Mouse (Mus musculus) stomach, embryonic 15.5 days (tissue): ENCODE measurements around the gene Cenpi. TPM values are rescaled to one million over a fixed set of nuclear protein-coding genes. Genes with fewer than 3 reads are reported as not detected.

Experiments used
- ATAC-seq: fragments of 200-750 bp; cut with Nextera tagmentation; 2 replicates; pipeline ENCODE4 v1.8.0; 2017; ENCODE audit warnings: low read depth, moderate number of reproducible peaks, moderate TSS enrichment; ENCODE audit not compliant: insufficient read depth, low FRiP score
- H3K27ac ChIP-seq: fragments of 300-500 bp; sonication (generic); 2 replicates; pipeline ENCODE4 v1.5.1; 2015; ENCODE audit warnings: mild to moderate bottlenecking, inconsistent platforms
- H3K27me3 ChIP-seq: fragments of 300-500 bp; sonication (generic); replicated peaks from 2 replicates; pipeline ENCODE4 v1.6.1; 2015; ENCODE audit warnings: inconsistent platforms
- H3K36me3 ChIP-seq: fragments of 300-500 bp; sonication (generic); 2 replicates; pipeline ENCODE4 v1.6.1; 2015; ENCODE audit warnings: inconsistent platforms
- H3K4me1 ChIP-seq: fragments of 300-500 bp; sonication (generic); 2 replicates; pipeline ENCODE4 v1.6.1; 2015; ENCODE audit warnings: inconsistent platforms
- H3K4me2 ChIP-seq: fragments of 300-500 bp; sonication (generic); 2 replicates; pipeline ENCODE4 v1.6.1; 2015; ENCODE audit warnings: mild to moderate bottlenecking, inconsistent platforms
- H3K4me3 ChIP-seq: fragments of 300-500 bp; sonication (generic); replicated peaks from 2 replicates; pipeline ENCODE4 v1.5.1; 2015; ENCODE audit warnings: inconsistent platforms
- H3K9ac ChIP-seq: fragments of 300-500 bp; sonication (generic); 2 replicates; pipeline ENCODE4 v1.6.1; 2015; ENCODE audit warnings: inconsistent platforms
- H3K9me3 ChIP-seq: fragments of 300-500 bp; sonication (generic); 2 replicates; pipeline ENCODE4 v1.6.1; 2016; ENCODE audit warnings: inconsistent platforms
- WGBS: fragments of 180-500 bp; shearing (Covaris S2); methylation state at CpG from one replicate; pipeline ENCODE4 v1.1.7; 2015; 5-methylcytosine and 5-hydroxymethylcytosine counted together
- polyA plus RNA-seq: library from polyadenylated mRNA; unstranded; fragments of >200 nt; fragmentation: Nextera tagmentation; extraction: Ambion mirVana; gene quantifications from 2 replicates; pipeline ENCODE4 v1.2.1, GENCODE M21; 2015

The Cenpi gene
- polyA plus RNA-seq, result 23.9 and 27.1 TPM in 2 replicates

DNA sequence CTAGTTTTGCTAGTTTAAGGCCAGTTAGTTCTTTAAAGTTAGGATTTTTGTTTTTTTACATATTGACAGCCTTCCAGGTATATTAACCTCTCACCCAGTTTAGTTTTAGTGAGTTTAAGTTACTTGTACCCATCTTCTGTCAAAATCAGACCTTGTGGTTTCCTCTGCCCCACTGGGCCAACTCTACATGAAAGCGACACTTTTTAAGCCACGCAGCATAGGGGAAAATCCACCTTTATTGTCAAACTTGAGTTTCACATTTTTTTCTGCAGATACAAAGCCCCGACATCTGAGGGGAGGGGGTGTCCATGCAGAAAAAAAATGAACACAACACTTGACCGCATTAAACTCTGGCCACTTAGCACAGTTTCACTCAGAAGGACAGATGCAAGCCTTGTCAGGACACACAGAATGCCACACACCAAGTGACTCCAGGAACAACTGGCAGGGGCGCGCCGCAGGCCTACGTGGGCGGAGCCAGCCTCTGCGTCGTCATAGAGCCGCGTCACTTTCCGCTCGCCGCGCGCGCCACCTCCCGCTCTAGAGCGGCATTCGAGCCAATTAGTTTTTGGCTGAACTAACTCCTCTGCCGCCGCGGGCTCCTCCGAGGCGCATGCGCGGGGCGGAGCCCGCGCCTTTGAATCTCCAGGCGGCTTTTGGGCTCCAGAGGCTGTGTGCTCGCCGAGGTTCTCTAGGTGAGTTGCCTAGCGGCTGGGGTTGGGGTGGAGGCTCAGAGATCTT, at the start of gene Cenpi:
Gene Cenpi (plus strand): TSS at position 551 of the 741 bp plus-strand sequence.
- H3K4me3 ChIP-seq, result peak within 1 kb of the TSS; percentile 48
- H3K9me3 ChIP-seq, result no peaks in the 10 kb centered on the region
- no peaks in the 10 kb centered on the region for H3K27me3 ChIP-seq
- H3K4me2 ChIP-seq, result peak within 1 kb of the TSS; percentile 48
- peak within 1 kb of the TSS; percentile 12; the same call in 1 of the 2 replicates for H3K9ac ChIP-seq
- ATAC-seq, result peak; percentile 96
- H3K4me1 ChIP-seq, result no peaks in the 10 kb centered on the region
- no peaks in the 10 kb centered on the region for H3K36me3 ChIP-seq
- no peak within 1 kb of the TSS for H3K27ac ChIP-seq
- 19% methylated on average over 34 of the region's 36 CpGs for whole genome bisulfite sequencing

DNA sequence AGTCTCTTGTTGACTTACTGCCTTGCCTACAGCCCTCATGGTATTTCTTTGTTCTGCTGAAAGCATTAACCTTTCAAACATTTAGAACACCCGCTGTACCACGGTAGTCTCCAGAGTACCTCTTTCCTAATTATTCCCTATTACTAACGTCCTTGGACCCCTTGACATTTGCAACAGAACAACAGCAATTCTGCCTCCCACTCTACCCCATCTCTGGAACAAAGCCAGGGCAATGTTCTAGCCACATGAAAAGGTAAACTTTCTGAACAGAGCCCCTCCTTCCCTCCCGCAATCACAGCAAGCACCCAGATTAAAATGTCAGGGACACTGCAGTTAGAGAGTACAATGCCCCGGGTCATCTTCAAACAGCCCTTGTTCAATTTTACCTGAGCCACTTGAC, 46.7 kb upstream of the Cenpi start:
- ATAC-seq, result no peak
- Histone ChIP-seq H3K27ac (no peak overlapping the region), H3K4me3 (no peak overlapping the region), H3K36me3 (no peaks in the 10 kb centered on the region), H3K4me2 (no peak overlapping the region), H3K4me1 (no peaks in the 10 kb centered on the region), H3K27me3 (no peaks in the 10 kb centered on the region), H3K9ac (no peak overlapping the region), H3K9me3 (no peaks in the 10 kb centered on the region)
- WGBS, result 59% methylated on average over 5 of the region's 5 CpGs

GRCm38 (mm10) chrX:134262129-134262528, 45.8 kb upstream of the Cenpi start:
- Histone ChIP-seq H3K4me3 (no peak overlapping the region), H3K27ac (no peak overlapping the region), H3K4me1 (no peaks in the 10 kb centered on the region), H3K36me3 (no peaks in the 10 kb centered on the region), H3K27me3 (no peaks in the 10 kb centered on the region), H3K9me3 (no peaks in the 10 kb centered on the region), H3K9ac (no peak overlapping the region), H3K4me2 (no peak overlapping the region)
- WGBS, result 80% methylated on average over 11 of the region's 11 CpGs
- ATAC-seq, result no peak

DNA sequence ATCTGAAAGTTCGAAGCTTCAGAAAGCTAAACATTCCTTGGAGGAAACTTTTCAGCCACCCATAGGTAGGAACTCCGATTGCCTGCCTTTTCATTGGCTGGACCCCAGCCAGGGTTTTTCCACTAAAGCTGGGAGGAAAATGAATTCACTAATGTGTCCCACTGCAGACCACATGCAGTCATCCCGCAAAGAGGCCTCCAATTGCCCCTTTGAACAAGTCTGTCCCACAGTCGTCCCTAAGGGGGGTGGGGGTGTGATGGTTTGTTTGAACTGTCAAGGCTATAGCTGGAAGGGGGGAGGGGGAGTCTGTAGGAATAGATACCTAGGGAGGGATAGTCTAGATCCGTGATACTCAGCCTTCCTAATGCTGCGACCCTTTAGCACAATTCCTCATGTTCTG, 32.2 kb upstream of the Cenpi start:
- H3K27me3 ChIP-seq, result no peaks in the 10 kb centered on the region
- no peaks in the 10 kb centered on the region for H3K36me3 ChIP-seq
- H3K9ac ChIP-seq, result no peak overlapping the region
- H3K9me3 ChIP-seq, result no peaks in the 10 kb centered on the region
- H3K4me2 ChIP-seq, result peak overlapping the region; percentile 45
- no peak for ATAC-seq
- 25% methylated on average over 6 of the region's 6 CpGs for WGBS
- H3K4me3 ChIP-seq, result peak overlapping the region; percentile 43; the same call in 1 of the 2 replicates
- peak overlapping the region; percentile 81; the same call in 1 of the 2 replicates for H3K27ac ChIP-seq
- no peaks in the 10 kb centered on the region for H3K4me1 ChIP-seq

- H3K9me3 ChIP-seq, result no peaks in the 10 kb centered on the region
Measured at GRCm38 (mm10) chrX:134276275-134277160, 31.4 kb upstream of the Cenpi start, which contains the start of gene Trmt2b. Trmt2b (minus strand) TSS chrX:134276984.

GRCm38 (mm10) chrX:134280531-134280930, 27.4 kb upstream of the Cenpi start:
- H3K4me2 ChIP-seq, result no peak overlapping the region
- no peaks in the 10 kb centered on the region for H3K9me3 ChIP-seq
- WGBS, result 70% methylated on average over 3 of the region's 3 CpGs
- H3K9ac ChIP-seq, result no peak overlapping the region
- no peaks in the 10 kb centered on the region for H3K4me1 ChIP-seq
- no peak for ATAC-seq
- no peaks in the 10 kb centered on the region for H3K27me3 ChIP-seq
- H3K4me3 ChIP-seq, result no peak overlapping the region
- H3K36me3 ChIP-seq, result no peaks in the 10 kb centered on the region
- no peak overlapping the region for H3K27ac ChIP-seq

More at GRCm38 (mm10) chrX:134276275-134277160, 31.4 kb upstream of the Cenpi start, which contains the start of gene Trmt2b:
- no peaks in the 10 kb centered on the region for H3K4me1 ChIP-seq
- peak; percentile 96 for ATAC-seq
- no peaks in the 10 kb centered on the region for H3K27me3 ChIP-seq
- peak within 1 kb of the TSS; percentile 45 for H3K4me2 ChIP-seq
- H3K27ac ChIP-seq, result peak within 1 kb of the TSS; percentile 81
- H3K9ac ChIP-seq, result no peak within 1 kb of the TSS
- WGBS, result 18% methylated on average over 23 of the region's 26 CpGs
- peak within 1 kb of the TSS; percentile 43 for H3K4me3 ChIP-seq
- H3K36me3 ChIP-seq, result no peaks in the 10 kb centered on the region

DNA sequence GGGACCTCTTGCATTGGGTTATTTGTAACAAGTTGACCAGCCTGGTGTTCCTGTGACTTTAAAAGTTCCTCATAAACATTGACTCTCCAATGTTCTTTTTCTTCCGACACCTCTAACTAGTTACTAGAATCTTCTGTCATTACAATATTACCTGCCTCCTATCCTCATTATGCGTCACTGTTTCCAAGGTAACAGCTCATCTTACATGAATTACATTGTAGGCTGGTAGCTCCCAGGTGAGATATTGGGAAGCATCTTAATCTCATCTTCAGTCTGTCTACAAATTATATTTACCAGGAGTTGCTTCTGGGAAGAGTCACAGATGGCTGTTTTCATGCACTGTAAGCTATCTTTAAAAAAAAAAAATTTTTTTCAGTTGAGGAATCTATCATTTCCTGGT, 22.8 kb upstream of the Cenpi start:
- H3K27me3 ChIP-seq, result no peaks in the 10 kb centered on the region
- no peaks in the 10 kb centered on the region for H3K9me3 ChIP-seq
- H3K4me3 ChIP-seq, result no peak overlapping the region
- no peak overlapping the region for H3K4me2 ChIP-seq
- no peak for ATAC-seq
- no peaks in the 10 kb centered on the region for H3K36me3 ChIP-seq
- H3K27ac ChIP-seq, result no peak overlapping the region
- H3K9ac ChIP-seq, result no peak overlapping the region
- WGBS, result 92% methylated on average over 2 of the region's 2 CpGs
- no peaks in the 10 kb centered on the region for H3K4me1 ChIP-seq

DNA sequence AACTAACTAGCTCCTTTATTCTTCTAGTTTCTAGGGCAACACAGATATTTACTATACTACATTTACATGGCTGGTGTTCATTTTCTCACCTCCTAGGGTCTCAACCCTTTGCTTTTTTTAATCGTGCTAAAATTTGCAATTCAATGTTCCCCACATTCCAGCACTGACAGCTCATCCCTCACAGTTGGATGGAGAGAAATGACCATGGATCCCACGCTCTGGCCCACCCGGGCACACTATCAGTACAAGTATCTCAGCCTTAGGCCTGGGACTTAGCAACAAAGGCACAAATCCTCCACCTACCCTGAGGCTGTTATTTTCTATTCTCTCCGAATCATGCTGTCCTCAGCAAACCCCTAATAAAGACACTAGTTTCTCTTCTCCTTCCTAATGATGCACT, 22.1 kb upstream of the Cenpi start:
- Histone ChIP-seq H3K9ac (no peak overlapping the region), H3K36me3 (no peaks in the 10 kb centered on the region), H3K4me3 (no peak overlapping the region), H3K27ac (no peak overlapping the region), H3K27me3 (no peaks in the 10 kb centered on the region), H3K4me1 (no peaks in the 10 kb centered on the region), H3K4me2 (no peak overlapping the region), H3K9me3 (no peaks in the 10 kb centered on the region)
- ATAC-seq, result no peak
- WGBS, result 57% methylated on average over 4 of the region's 4 CpGs

DNA sequence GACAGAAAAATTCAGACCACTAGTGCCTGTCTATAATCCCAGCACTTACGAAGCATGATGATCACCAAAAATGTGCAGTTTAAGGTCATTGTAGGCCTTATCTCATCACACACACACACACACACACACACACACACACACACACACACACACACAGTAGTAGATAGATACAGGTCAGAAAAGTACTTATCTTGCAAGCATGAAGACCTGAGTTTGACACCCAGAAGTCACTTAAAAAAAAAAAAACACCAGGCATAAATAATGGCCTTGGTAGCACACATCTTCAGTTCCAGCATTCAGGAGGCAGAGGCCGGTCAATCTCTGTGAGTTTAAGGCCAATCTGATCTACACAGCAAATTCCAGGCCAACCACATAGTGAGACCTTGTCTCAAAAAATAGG, 20.6 kb upstream of the Cenpi start:
- Histone ChIP-seq H3K4me3 (no peak overlapping the region), H3K27ac (no peak overlapping the region), H3K9ac (no peak overlapping the region), H3K9me3 (no peaks in the 10 kb centered on the region), H3K4me1 (no peaks in the 10 kb centered on the region), H3K27me3 (no peaks in the 10 kb centered on the region), H3K4me2 (no peak overlapping the region), H3K36me3 (no peaks in the 10 kb centered on the region)
- no peak for ATAC-seq
- 83% methylated on average over 2 of the region's 2 CpGs for WGBS

- Histone ChIP-seq H3K4me1 (no peaks in the 10 kb centered on the region), H3K27me3 (no peaks in the 10 kb centered on the region; the same call in 1 of the 2 replicates), H3K9me3 (no peaks in the 10 kb centered on the region), H3K36me3 (no peaks in the 10 kb centered on the region), H3K4me3 (peak overlapping the region; percentile 40), H3K27ac (no peak overlapping the region), H3K4me2 (peak overlapping the region; percentile 63), H3K9ac (no peak overlapping the region)
- 35% methylated on average over 9 of the region's 9 CpGs for WGBS
- ATAC-seq, result no peak
Measured at GRCm38 (mm10) chrX:134296301-134296700, 11.6 kb upstream of the Cenpi start.

DNA sequence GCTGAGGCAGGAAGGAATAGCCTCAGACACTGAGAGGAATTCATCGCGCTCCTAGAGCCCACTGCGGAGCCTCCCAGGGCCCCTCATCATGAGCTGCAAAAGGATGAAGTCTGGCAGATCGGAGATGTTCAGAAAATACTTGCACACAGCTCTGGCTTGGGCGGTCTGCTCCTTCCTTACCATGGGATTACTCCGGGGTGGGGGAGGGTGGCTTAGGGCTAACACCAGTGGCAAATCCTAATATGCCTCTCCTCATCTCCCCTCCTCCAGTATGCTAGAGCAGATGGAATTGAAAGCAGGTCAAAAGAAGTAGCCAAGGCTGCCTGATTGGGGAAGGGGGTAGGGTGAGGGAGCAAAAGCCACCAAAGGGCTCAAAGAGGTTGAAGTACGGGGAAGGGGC, 11.1 kb upstream of the Cenpi start:
- no peaks in the 10 kb centered on the region for H3K4me1 ChIP-seq
- no peak for ATAC-seq
- no peak overlapping the region for H3K27ac ChIP-seq
- 27% methylated on average over 7 of the region's 7 CpGs for WGBS
- no peaks in the 10 kb centered on the region; the same call in 1 of the 2 replicates for H3K27me3 ChIP-seq
- H3K36me3 ChIP-seq, result no peaks in the 10 kb centered on the region
- H3K9me3 ChIP-seq, result no peaks in the 10 kb centered on the region
- H3K9ac ChIP-seq, result no peak overlapping the region
- peak overlapping the region; percentile 40 for H3K4me3 ChIP-seq
- peak overlapping the region; percentile 63 for H3K4me2 ChIP-seq

DNA sequence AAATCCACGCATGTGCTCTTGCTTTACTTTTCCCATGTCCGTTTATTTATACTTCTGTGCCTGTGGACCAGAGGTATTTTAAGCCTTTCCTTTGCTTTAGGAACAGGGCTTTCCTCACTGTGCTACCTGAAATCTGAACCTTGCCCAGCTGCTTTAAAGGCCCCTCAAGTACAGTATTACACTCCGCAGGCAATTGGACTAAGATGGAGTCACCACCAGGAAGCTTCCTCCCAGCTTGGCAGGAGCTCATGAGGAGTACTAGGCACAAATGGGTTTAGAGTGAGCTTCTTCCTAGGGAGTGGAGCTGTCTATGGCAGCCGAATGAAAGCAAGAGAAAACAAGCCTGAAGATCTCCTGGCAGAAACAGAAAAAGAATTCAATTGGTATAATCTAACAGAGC, 10.7 kb upstream of the Cenpi start:
- no peaks in the 10 kb centered on the region for H3K9me3 ChIP-seq
- no peak for ATAC-seq
- no peaks in the 10 kb centered on the region for H3K4me1 ChIP-seq
- H3K4me3 ChIP-seq, result no peak overlapping the region
- peak overlapping the region; percentile 63; the same call in 1 of the 2 replicates for H3K4me2 ChIP-seq
- no peak overlapping the region for H3K9ac ChIP-seq
- 32% methylated on average over 4 of the region's 4 CpGs for WGBS
- H3K36me3 ChIP-seq, result no peaks in the 10 kb centered on the region
- H3K27me3 ChIP-seq, result no peaks in the 10 kb centered on the region; the same call in 1 of the 2 replicates
- no peak overlapping the region for H3K27ac ChIP-seq
